Mouse (Mus musculus): ENCODE results near the gene Eif1b. TPM values are rescaled to one million over a fixed set of nuclear protein-coding genes. Genes with fewer than 3 reads are reported as not detected.

Gene Eif1b
- polyA plus RNA-seq, 2 experiments = 101 to 171 TPM

GRCm38 (mm10) chr9:120481644-120482043 lies 10.4 kb upstream of the Eif1b start:
- ATAC-seq (ENCODE audit: low FRiP score, low read depth) (no peak), DNase-seq (ENCODE audit: low spot score) (no peak)
- Histone ChIP-seq H3K36me3 (ENCODE audit: control insufficient read depth, insufficient read depth, low read length) (no peaks in the 10 kb centered on the region), H3K4me1 (ENCODE audit: control insufficient read depth, insufficient read depth, low read length) (peaks cover 6% of the 10 kb centered on the region; the same call in 1 of the 2 replicates), H3K9me3 (ENCODE audit: control insufficient read depth, low read length) (no peaks in the 10 kb centered on the region), H3K9ac (ENCODE audit: low read depth, low read length, severe bottlenecking) (no peak overlapping the region), H3K4me3 (replicated peaks; ENCODE audit: low read length) (no peak overlapping the region), H3K27ac (replicated peaks; ENCODE audit: low read depth, low read length) (no peak overlapping the region), H3K4me2 (replicated peaks; ENCODE audit: low read depth, low read length, severe bottlenecking) (no peak overlapping the region), H3K27me3 (ENCODE audit: control insufficient read depth, insufficient read depth, low read length) (no peaks in the 10 kb centered on the region)
- no peak for TF ChIP-seq POLR2A (IDR thresholded peaks at IDR 0.05; ENCODE audit: borderline replicate concordance, extremely low read depth, insufficient read depth, insufficient read length)
- 73% methylated on average over 3 of the region's 3 CpGs for WGBS

GRCm38 (mm10) chr9:120482382-120482781 lies 9.7 kb upstream of the Eif1b start:
- Histone ChIP-seq H3K4me2 (replicated peaks; ENCODE audit: low read depth, low read length, severe bottlenecking) (no peak overlapping the region), H3K4me1 (ENCODE audit: control insufficient read depth, insufficient read depth, low read length) (peaks cover 6% of the 10 kb centered on the region; the same call in 1 of the 2 replicates), H3K9ac (ENCODE audit: low read depth, low read length, severe bottlenecking) (no peak overlapping the region), H3K9me3 (ENCODE audit: control insufficient read depth, low read length) (no peaks in the 10 kb centered on the region), H3K27ac (replicated peaks; ENCODE audit: low read depth, low read length) (no peak overlapping the region), H3K4me3 (replicated peaks; ENCODE audit: low read length) (no peak overlapping the region), H3K36me3 (ENCODE audit: control insufficient read depth, insufficient read depth, low read length) (no peaks in the 10 kb centered on the region), H3K27me3 (ENCODE audit: control insufficient read depth, insufficient read depth, low read length) (no peaks in the 10 kb centered on the region)
- 92% methylated on average over 4 of the region's 4 CpGs for WGBS
- TF ChIP-seq POLR2A (IDR thresholded peaks at IDR 0.05; ENCODE audit: borderline replicate concordance, extremely low read depth, insufficient read depth, insufficient read length) = no peak
- ATAC-seq (ENCODE audit: low FRiP score, low read depth) (no peak), DNase-seq (ENCODE audit: low spot score) (no peak)

GRCm38 (mm10) chr9:120483101-120483500 lies 8.9 kb upstream of the Eif1b start:
- Histone ChIP-seq H3K4me2 (replicated peaks; ENCODE audit: low read depth, low read length, severe bottlenecking) (no peak overlapping the region), H3K9me3 (ENCODE audit: control insufficient read depth, low read length) (no peaks in the 10 kb centered on the region), H3K9ac (ENCODE audit: low read depth, low read length, severe bottlenecking) (no peak overlapping the region), H3K36me3 (ENCODE audit: control insufficient read depth, insufficient read depth, low read length) (no peaks in the 10 kb centered on the region), H3K27ac (replicated peaks; ENCODE audit: low read depth, low read length) (no peak overlapping the region), H3K4me3 (replicated peaks; ENCODE audit: low read length) (no peak overlapping the region), H3K4me1 (ENCODE audit: control insufficient read depth, insufficient read depth, low read length) (peaks cover 4% of the 10 kb centered on the region; the same call in 1 of the 2 replicates), H3K27me3 (ENCODE audit: control insufficient read depth, insufficient read depth, low read length) (no peaks in the 10 kb centered on the region)
- ATAC-seq (ENCODE audit: low FRiP score, low read depth) = no peak
- 85% methylated on average over 8 of the region's 8 CpGs for WGBS
- no peak for TF ChIP-seq POLR2A (IDR thresholded peaks at IDR 0.05; ENCODE audit: borderline replicate concordance, extremely low read depth, insufficient read depth, insufficient read length)
- DNase-seq (ENCODE audit: low spot score) = no peak

GRCm38 (mm10) chr9:120487076-120487475 lies 5.0 kb upstream of the Eif1b start:
- ATAC-seq (ENCODE audit: low FRiP score, low read depth) (no peak), DNase-seq (ENCODE audit: low spot score) (no peak)
- TF ChIP-seq POLR2A (IDR thresholded peaks at IDR 0.05; ENCODE audit: borderline replicate concordance, extremely low read depth, insufficient read depth, insufficient read length) = no peak
- Histone ChIP-seq H3K9ac (ENCODE audit: low read depth, low read length, severe bottlenecking) (no peak overlapping the region), H3K27ac (replicated peaks; ENCODE audit: low read depth, low read length) (no peak overlapping the region), H3K4me2 (replicated peaks; ENCODE audit: low read depth, low read length, severe bottlenecking) (no peak overlapping the region), H3K4me1 (ENCODE audit: control insufficient read depth, insufficient read depth, low read length) (no peaks in the 10 kb centered on the region), H3K27me3 (ENCODE audit: control insufficient read depth, insufficient read depth, low read length) (no peaks in the 10 kb centered on the region), H3K9me3 (ENCODE audit: control insufficient read depth, low read length) (no peaks in the 10 kb centered on the region), H3K36me3 (ENCODE audit: control insufficient read depth, insufficient read depth, low read length) (no peaks in the 10 kb centered on the region), H3K4me3 (replicated peaks; ENCODE audit: low read length) (no peak overlapping the region)
- 79% methylated on average over 8 of the region's 8 CpGs for WGBS

- H3K27ac ChIP-seq (replicated peaks; ENCODE audit: low read depth, low read length) = no peak overlapping the region
- WGBS = 79% methylated on average over 3 of the region's 3 CpGs
Measured at GRCm38 (mm10) chr9:120491509-120491908, 523 bp upstream of the Eif1b start.

More at GRCm38 (mm10) chr9:120491509-120491908, 523 bp upstream of the Eif1b start:
- Histone ChIP-seq H3K27me3 (ENCODE audit: control insufficient read depth, insufficient read depth, low read length) (no peaks in the 10 kb centered on the region), H3K36me3 (ENCODE audit: control insufficient read depth, insufficient read depth, low read length) (peaks cover 24% of the 10 kb centered on the region), H3K4me2 (replicated peaks; ENCODE audit: low read depth, low read length, severe bottlenecking) (peak overlapping the region; percentile 81), H3K4me1 (ENCODE audit: control insufficient read depth, insufficient read depth, low read length) (0 out of 2 replicates have a peak, but pooled peaks cover 6% of the 10 kb centered on the region), H3K9ac (ENCODE audit: low read depth, low read length, severe bottlenecking) (no peak overlapping the region), H3K9me3 (ENCODE audit: control insufficient read depth, low read length) (no peaks in the 10 kb centered on the region), H3K4me3 (replicated peaks; ENCODE audit: low read length) (peak overlapping the region; percentile 99)
- no peak for ATAC-seq (ENCODE audit: low FRiP score, low read depth)
- DNase-seq (ENCODE audit: low spot score) = no peak
- no peak for TF ChIP-seq POLR2A (IDR thresholded peaks at IDR 0.05; ENCODE audit: borderline replicate concordance, extremely low read depth, insufficient read depth, insufficient read length)

All from limb, embryonic 14.5 days (tissue).